Mouse (Mus musculus) heart, adult 2 months (tissue): Measurements from ENCODE around the gene Nol6.

ENCODE experiments used
- CTCF ChIP-seq: fragments of 200-600 bp; IDR thresholded peaks from 2 replicates; pipeline ENCODE4 v1.8.1; 2022; ENCODE audit warnings: antibody characterized with exemption, mild to moderate bottlenecking, moderate library complexity
- EP300 ChIP-seq: fragments of 200-500 bp; IDR thresholded peaks from 2 replicates; pipeline ENCODE4 v1.6.1; 2011; ENCODE audit warnings: low read depth, low read length, control low read depth; ENCODE audit not compliant: insufficient read depth
- POLR2A ChIP-seq: fragments of 200-500 bp; IDR thresholded peaks from 2 replicates; pipeline ENCODE4 v1.6.1; 2011; ENCODE audit warnings: mild to moderate bottlenecking, low read depth, low read length, control low read depth; ENCODE audit not compliant: insufficient read depth

DNA sequence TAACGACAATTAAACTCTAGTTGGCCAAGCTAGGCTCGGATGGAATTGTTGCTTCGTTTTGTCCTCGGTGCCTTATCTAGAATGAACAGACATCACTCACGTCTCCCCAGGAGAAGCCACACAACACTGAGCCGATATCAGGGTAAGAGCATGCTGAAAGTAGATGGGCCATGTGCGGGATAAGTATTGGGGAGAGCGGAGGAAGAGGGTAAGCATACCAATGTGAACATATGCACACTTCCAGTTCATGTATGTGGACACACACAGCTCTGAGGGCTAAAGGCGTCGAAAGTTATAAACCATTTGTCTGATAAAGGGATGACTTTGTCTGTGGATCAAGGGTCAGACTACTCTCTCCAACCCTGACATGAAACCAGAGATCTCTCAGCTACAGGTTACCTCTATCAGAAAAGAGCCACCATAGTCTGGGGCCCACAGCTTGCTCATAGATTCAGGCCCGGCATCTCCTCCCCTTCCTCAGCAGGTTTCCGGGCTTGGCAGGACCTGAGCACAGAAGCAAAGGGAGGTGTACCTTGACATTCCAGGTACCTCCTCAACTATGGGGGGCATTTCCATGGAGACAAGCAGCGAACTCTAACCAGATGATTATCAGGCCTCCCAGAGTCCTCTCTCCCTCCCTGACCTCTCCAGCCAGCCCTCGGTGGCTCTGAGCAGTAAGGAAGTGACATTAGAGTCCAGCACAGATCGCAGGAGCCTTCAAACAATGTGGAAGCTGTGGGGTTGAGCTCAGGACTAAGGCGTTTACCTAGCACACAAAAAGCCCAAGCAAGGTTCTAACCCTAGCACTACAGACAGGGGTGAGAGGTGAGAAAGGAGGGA lies 36.6 kb downstream of the Nol6 start:
- TF ChIP-seq EP300 (no peak), CTCF (no peak), POLR2A (no peak)
